ENCODE assay signal across 8 mouse cellular contexts in the genomic region with DNA sequence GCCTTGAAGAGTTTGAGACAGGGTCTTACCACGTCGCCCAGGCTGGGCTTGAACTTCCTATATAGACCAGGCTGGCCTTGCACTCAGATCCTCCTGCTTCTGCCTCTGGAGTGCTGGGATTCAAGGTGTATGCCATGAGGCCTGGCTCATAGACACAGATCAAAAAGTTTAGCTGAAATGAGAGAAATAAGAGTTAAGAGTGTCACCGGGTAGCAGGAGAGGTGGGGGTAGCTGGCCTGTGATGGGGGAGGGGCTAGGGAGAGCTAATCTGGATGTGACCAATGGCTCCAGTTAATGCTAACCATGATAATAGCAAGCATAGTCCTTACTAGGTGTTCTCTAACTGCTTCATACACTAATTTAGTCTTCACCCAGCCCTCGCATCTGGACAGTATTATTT. TPM values are rescaled to one million over a fixed set of nuclear protein-coding genes. Genes with fewer than 3 reads are reported as not detected.
DNase-seq lines count a peak whose midpoint lies in the region; ATAC-seq lines count a peak whose summit lies in the region.
"Had no signal": no experiment of that assay in that cellular context is flagged by ENCODE, and none has a peak within 500 bp of the region (broad histone marks: within the 10 kb centered on the region; RNA-seq: fewer than 3 reads in every experiment).

No protein-coding gene starts in this region.

- no peak overlapping the region for H3K27ac ChIP-seq in hindbrain, embryonic 14.5 days
- no peak overlapping the region for H3K27ac ChIP-seq in hindbrain, embryonic 12.5 days
- no peak overlapping the region for H3K27ac ChIP-seq in lung, embryonic 15.5 days
- H3K27ac ChIP-seq in intestine, embryonic 15.5 days = no peak overlapping the region
- no peak overlapping the region for H3K27ac ChIP-seq in midbrain, embryonic 16.5 days (ENCODE audit: low read length)

- ATAC-seq in hindbrain, embryonic 14.5 days (ENCODE audit: low FRiP score) = no peak
- no peak for ATAC-seq in hindbrain, embryonic 12.5 days (ENCODE audit: low FRiP score)
- no peak for ATAC-seq in lung, embryonic 15.5 days (ENCODE audit: borderline replicate concordance, extremely low read depth, low FRiP score, low TSS enrichment)
- no peak for ATAC-seq in intestine, embryonic 15.5 days
- ATAC-seq in midbrain, embryonic 16.5 days = no peak

- H3K36me3 ChIP-seq in hindbrain, embryonic 14.5 days (replicated peaks; ENCODE audit: control insufficient read depth, insufficient read depth) = no peaks in the 10 kb centered on the region
- H3K36me3 ChIP-seq in hindbrain, embryonic 12.5 days = no peaks in the 10 kb centered on the region
- no peaks in the 10 kb centered on the region for H3K36me3 ChIP-seq in lung, embryonic 15.5 days
- no peaks in the 10 kb centered on the region for H3K36me3 ChIP-seq in intestine, embryonic 15.5 days
- H3K36me3 ChIP-seq in midbrain, embryonic 16.5 days (ENCODE audit: control insufficient read depth, insufficient read depth, low read length) = no peaks in the 10 kb centered on the region

- H3K27me3 ChIP-seq in hindbrain, embryonic 14.5 days (ENCODE audit: control insufficient read depth, insufficient read depth, low read length) = no peaks in the 10 kb centered on the region
- H3K27me3 ChIP-seq in hindbrain, embryonic 12.5 days = no peaks in the 10 kb centered on the region
- no peaks in the 10 kb centered on the region for H3K27me3 ChIP-seq in lung, embryonic 15.5 days
- no peaks in the 10 kb centered on the region for H3K27me3 ChIP-seq in intestine, embryonic 15.5 days (replicated peaks)
- H3K27me3 ChIP-seq in midbrain, embryonic 16.5 days (ENCODE audit: control insufficient read depth, insufficient read depth, low read depth, low read length) = no peaks in the 10 kb centered on the region

- H3K9ac ChIP-seq in hindbrain, embryonic 14.5 days = no peak overlapping the region
- H3K9ac ChIP-seq in hindbrain, embryonic 12.5 days = no peak overlapping the region
- no peak overlapping the region for H3K9ac ChIP-seq in lung, embryonic 15.5 days
- H3K9ac ChIP-seq in intestine, embryonic 15.5 days = no peak overlapping the region
- no peak overlapping the region for H3K9ac ChIP-seq in midbrain, embryonic 16.5 days (ENCODE audit: low read depth, low read length)

- H3K4me1 ChIP-seq in hindbrain, embryonic 14.5 days (replicated peaks; ENCODE audit: control insufficient read depth, insufficient read depth, low read length) = peaks cover 18% of the 10 kb centered on the region
- H3K4me1 ChIP-seq in hindbrain, embryonic 12.5 days = peaks cover 17% of the 10 kb centered on the region
- H3K4me1 ChIP-seq in lung, embryonic 15.5 days = peaks cover 38% of the 10 kb centered on the region
- H3K4me1 ChIP-seq in intestine, embryonic 15.5 days (replicated peaks) = peaks cover 17% of the 10 kb centered on the region
- H3K4me1 ChIP-seq in midbrain, embryonic 16.5 days (ENCODE audit: control insufficient read depth, insufficient read depth, low read length) = peaks cover 23% of the 10 kb centered on the region

- H3K9me3 ChIP-seq in hindbrain, embryonic 14.5 days (ENCODE audit: control insufficient read depth, low read length) = no peaks in the 10 kb centered on the region
- H3K9me3 ChIP-seq in hindbrain, embryonic 12.5 days (replicated peaks) = no peaks in the 10 kb centered on the region
- no peaks in the 10 kb centered on the region for H3K9me3 ChIP-seq in lung, embryonic 15.5 days
- H3K9me3 ChIP-seq in intestine, embryonic 15.5 days = no peaks in the 10 kb centered on the region
- H3K9me3 ChIP-seq in midbrain, embryonic 16.5 days (replicated peaks; ENCODE audit: control insufficient read depth, low read length, poor library complexity, severe bottlenecking) = no peaks in the 10 kb centered on the region

- WGBS in hindbrain, embryonic 14.5 days = 77% methylated on average over 4 of the region's 4 CpGs
- WGBS in hindbrain, embryonic 12.5 days = 83% methylated on average over 4 of the region's 4 CpGs
- 68% methylated on average over 4 of the region's 4 CpGs for WGBS in lung, embryonic 15.5 days
- WGBS in intestine, embryonic 15.5 days = 84% methylated on average over 4 of the region's 4 CpGs
- 77% methylated on average over 4 of the region's 4 CpGs for WGBS in midbrain, embryonic 16.5 days

- 0 out of 2 replicates have a peak overlapping the region, but pooled peaks have one; percentile 58 for H3K4me2 ChIP-seq in hindbrain, embryonic 14.5 days (replicated peaks)
- no peak overlapping the region for H3K4me2 ChIP-seq in hindbrain, embryonic 12.5 days (replicated peaks)
- peak overlapping the region; percentile 93; the same call in 1 of the 2 replicates for H3K4me2 ChIP-seq in lung, embryonic 15.5 days
- H3K4me2 ChIP-seq in intestine, embryonic 15.5 days (replicated peaks) = peak overlapping the region; percentile 92; the same call in 1 of the 2 replicates
- peak overlapping the region; percentile 93; the same call in 1 of the 2 replicates for H3K4me2 ChIP-seq in midbrain, embryonic 16.5 days (ENCODE audit: low read length)

- no peak overlapping the region for H3K4me3 ChIP-seq in hindbrain, embryonic 14.5 days (replicated peaks; ENCODE audit: low read length)
- no peak overlapping the region for H3K4me3 ChIP-seq in hindbrain, embryonic 12.5 days
- H3K4me3 ChIP-seq in lung, embryonic 15.5 days = peak overlapping the region; percentile 92; the same call in 1 of the 2 replicates
- H3K4me3 ChIP-seq in intestine, embryonic 15.5 days (replicated peaks) = no peak overlapping the region
- no peak overlapping the region for H3K4me3 ChIP-seq in midbrain, embryonic 16.5 days (ENCODE audit: low read depth, low read length)

- no peak for DNase-seq in hindbrain, embryonic 14.5 days (ENCODE audit: low spot score)
- DNase-seq in lung, postnatal 4 days = no peak
- DNase-seq in embryo, embryonic 10 days (ENCODE audit: low spot score) = no peak
- DNase-seq: lung, postnatal 36 days had no signal

RNA-seq across cellular contexts. Expression of a gene that starts 2.4 kb away (rescaled TPM):
- polyA plus RNA-seq in hindbrain, embryonic 14.5 days (2014; fragmentation: Nextera tagmentation; extraction: Ambion mirVana) = 23.8 TPM in 2 replicates
- polyA plus RNA-seq in hindbrain, embryonic 12.5 days (2016; fragmentation: Nextera tagmentation; extraction: Ambion mirVana) = 15.2 and 18.3 TPM in 2 replicates
- polyA plus RNA-seq in lung, embryonic 15.5 days (2015; fragmentation: Nextera tagmentation; extraction: Ambion mirVana) = 16.2 and 17.8 TPM in 2 replicates
- 15.9 and 16.3 TPM in 2 replicates for polyA plus RNA-seq in intestine, embryonic 15.5 days (2015; fragmentation: Nextera tagmentation; extraction: Ambion mirVana)
- polyA plus RNA-seq in midbrain, embryonic 16.5 days (2015; fragmentation: Nextera tagmentation; extraction: Ambion mirVana) = 23.2 and 25.9 TPM in 2 replicates

RNA-seq across cellular contexts. Expression of a gene that starts 2.4 kb away (rescaled TPM):
- 0.44 and 0.82 TPM in 2 replicates for polyA plus RNA-seq in hindbrain, embryonic 14.5 days (2014; fragmentation: Nextera tagmentation; extraction: Ambion mirVana)
- 0.58 and 0.82 TPM in 2 replicates for polyA plus RNA-seq in hindbrain, embryonic 12.5 days (2016; fragmentation: Nextera tagmentation; extraction: Ambion mirVana)
- 71.7 and 81.0 TPM in 2 replicates for polyA plus RNA-seq in lung, embryonic 15.5 days (2015; fragmentation: Nextera tagmentation; extraction: Ambion mirVana)
- polyA plus RNA-seq in intestine, embryonic 15.5 days (2015; fragmentation: Nextera tagmentation; extraction: Ambion mirVana) = 3.8 and 4.1 TPM in 2 replicates
- polyA plus RNA-seq in midbrain, embryonic 16.5 days (2015; fragmentation: Nextera tagmentation; extraction: Ambion mirVana) = 0.57 and 0.80 TPM in 2 replicates

Comparison
In these comparisons a context has a peak if more than half of its experiments do, and no peak if none do; other contexts are left out.
1. RNA of a gene that starts 2.4 kb away (polyA plus RNA-seq): 71.7 to 81.0 TPM in lung, embryonic 15.5 days; 3.8 to 4.1 TPM in intestine, embryonic 15.5 days, 0.44 to 0.82 TPM in hindbrain, embryonic 14.5 days, 0.57 to 0.80 TPM in midbrain, embryonic 16.5 days and 0.58 to 0.82 TPM in hindbrain, embryonic 12.5 days; every median in the first group is over 10 times any median in the second.